Mouse (Mus musculus): ENCODE data around the gene Mad1l1. TPM values are rescaled to one million over a fixed set of nuclear protein-coding genes. Genes with fewer than 3 reads are reported as not detected.

The Mad1l1 gene
- total RNA-seq, 4 experiments from 2014 or later: 6.8 to 9.5 (median 7.5) TPM

DNA sequence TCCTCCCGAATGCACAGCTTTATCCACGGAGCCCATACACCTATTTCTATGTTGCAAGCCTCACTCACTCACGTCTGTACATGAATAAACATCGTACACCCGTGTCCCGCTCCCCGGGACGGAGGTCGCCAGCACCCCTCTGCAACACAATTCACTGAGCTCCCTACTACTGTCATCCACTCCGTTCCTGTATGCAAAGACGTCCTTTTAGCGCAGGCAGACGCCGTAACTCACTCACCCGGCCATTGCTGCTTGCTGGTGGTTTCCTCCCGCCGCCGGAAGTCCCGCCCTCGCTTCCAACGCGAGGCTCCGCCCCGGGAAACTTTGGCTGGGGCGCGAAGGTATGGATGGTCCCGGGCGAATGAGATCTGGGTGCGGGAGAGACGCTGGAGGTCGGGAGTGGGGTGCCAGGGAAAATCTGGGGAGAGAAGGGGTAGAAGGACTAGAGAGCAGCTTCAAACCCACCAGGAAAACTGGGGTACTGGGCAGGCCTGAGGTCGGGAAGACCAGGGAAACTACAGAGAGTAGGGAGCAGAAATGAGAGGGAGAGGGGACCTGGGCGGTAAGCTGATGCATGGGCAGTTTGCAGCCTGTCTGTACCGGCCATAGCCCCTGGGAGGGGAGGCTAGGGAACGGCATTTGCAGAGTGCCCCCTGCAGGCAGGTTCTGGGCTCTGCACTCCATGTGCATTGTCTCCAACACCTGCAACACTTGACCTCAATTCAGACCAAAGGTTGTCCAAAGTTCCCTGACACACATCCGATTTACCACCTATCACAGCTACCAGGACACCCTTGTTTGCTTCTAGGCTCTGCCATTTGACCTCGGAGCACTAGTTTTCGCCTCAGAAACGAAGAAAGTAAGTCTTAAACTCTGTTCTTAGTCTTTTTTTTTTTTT lies 10.5 kb upstream of the Mad1l1 start, which contains the start of gene Mrm2:
Mrm2 (minus strand) TSS at position 284 of the 898 bp plus-strand sequence.
- DNase-seq (ENCODE audit: low spot score in 2 of 2): peak; percentile 59 to 71

DNA sequence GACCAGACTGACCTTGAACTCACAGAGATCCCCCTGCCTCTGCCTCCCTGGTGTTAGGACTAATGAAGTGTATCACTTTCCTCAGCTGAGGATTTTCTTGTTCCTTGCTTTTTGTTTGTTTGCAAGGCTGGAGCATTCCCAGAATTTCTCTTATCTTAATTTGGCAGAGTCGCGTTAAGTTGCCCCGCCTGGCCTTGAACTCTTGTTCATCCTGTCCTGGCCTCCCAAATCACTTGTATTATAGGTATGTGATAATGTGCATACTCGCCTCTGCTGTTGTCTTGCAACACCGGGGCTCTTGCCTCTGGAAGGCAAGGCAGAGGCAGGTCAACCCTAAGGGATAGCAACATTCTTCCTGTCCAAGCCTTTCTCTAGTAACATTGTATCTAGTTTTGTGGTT lies 2.7 kb upstream of the Mad1l1 start:
- no peak for DNase-seq (ENCODE audit: low spot score in 2 of 2)

DNA sequence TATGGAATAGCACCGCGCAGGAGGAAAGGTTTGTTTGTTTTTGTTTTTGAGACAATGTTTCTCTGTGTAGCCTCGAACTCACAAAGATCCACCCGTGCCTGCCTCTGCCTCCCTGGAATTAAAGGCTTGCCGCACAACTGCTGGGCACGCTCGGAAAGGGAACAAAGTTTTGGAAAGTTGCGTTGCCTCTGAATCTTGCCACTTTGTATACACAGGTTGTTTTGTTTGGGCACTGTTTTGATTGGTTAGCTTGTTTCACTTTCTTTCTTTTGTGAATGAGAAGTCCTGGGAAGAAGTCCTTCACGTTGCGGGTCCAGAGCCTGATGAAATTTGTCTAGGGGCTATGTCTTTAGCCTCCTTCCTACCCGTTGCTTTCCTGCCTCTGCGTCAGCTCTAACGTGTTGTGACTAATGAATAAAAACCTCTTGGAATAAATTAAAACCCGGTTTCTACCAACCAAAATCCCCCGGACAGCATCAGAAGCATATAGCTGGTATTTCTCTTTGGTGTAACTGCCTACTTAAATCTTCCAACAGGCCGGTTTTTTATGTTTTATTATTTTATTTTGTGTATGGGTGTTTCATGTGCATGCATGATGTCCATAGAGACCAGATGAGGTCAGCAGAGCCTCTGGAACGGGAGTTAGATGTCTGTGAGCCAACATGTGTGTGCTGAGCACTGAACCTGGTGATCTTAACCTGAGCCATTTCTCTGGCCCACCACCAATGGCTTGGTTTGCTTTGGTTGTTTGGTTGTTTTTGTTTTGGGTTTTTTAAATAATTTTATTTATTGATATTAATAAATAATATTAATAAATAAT lies 614 bp upstream of the Mad1l1 start:
- no peak for DNase-seq (ENCODE audit: low spot score in 2 of 2)

DNA sequence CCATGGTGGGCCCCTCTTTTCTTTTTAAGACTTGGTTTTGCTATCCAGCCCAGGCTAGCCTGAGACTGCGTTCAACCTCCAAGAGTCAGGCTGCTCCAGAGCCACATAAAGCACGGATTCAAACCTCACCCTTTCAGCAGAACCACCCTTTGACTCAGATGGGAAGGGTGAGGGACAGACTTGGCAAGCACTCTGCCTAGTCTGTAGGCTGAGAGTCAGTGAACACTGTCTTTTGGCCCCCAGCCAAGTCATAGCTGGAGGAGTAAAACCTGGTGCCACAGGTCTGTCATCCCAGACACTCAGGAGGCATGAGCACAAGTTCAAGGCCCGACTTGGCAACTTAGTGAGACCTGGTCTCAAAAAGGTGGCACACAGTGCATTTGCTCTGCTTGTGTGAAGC lies 4.6 kb downstream of the Mad1l1 start:
- no peak for DNase-seq (ENCODE audit: low spot score in 2 of 2)

DNA sequence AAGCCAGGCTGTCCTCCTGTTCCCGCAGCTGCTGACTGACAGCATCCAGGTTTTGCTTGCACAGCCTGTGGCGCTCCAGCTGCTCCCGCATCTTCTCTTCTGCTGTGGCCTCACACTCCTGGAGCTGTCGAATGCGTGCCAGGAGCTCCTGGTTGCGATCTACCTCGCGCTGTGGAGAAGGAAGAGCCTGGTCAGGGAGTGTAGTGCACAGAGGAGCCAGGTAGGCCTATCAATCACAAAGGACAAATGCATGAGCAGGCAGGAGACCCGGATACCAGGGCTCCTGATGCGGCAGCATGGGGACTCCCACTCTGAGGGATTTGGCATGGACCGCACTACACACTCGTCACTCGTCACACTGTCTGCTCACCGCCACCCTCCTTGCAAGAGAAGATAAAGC lies 13.8 kb downstream of the Mad1l1 start:
- DNase-seq (ENCODE audit: low spot score in 2 of 2): no peak

DNA sequence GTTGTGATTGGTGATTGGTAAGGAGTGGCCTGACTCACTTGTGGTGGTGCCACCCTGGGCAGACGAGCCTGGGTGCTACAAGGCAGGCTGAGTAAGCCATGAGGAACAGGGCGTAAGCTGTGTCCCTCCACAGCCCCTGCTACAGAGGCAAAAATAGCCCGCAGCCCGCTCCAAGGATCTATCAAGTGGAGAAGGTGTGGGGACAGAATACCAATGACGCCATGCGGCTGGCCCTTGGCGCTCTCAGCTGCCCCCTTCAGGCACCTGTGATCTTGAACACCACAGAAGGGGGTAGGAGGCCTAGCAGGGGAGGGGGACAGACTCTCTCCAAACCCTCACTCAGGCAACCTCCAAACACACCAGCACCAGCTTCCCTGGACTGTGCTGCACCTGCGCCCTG lies 15.3 kb downstream of the Mad1l1 start:
- DNase-seq (ENCODE audit: low spot score in 2 of 2): peak in 1 of 2 experiments; percentile 28

DNA sequence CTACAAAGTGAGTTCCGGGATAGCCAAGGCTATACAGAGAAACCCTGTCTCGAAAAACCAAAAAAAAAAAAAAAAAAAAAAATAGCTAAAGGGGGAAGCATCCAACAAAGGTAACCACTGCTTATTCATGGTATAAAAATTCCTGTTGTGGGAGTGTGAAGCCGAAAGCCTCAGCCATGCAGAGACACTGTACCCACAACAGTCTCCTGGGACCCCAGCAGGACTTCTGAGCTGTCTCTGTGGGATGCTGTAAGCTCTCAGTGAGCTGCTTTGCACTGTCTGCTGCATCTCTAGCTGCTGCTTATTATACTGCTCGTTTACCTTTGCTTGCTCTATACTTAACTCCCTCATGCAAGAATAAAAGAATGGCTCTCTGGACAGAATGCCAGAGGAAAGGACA lies 23.1 kb downstream of the Mad1l1 start:
- no peak for DNase-seq (ENCODE audit: low spot score in 2 of 2)

DNA sequence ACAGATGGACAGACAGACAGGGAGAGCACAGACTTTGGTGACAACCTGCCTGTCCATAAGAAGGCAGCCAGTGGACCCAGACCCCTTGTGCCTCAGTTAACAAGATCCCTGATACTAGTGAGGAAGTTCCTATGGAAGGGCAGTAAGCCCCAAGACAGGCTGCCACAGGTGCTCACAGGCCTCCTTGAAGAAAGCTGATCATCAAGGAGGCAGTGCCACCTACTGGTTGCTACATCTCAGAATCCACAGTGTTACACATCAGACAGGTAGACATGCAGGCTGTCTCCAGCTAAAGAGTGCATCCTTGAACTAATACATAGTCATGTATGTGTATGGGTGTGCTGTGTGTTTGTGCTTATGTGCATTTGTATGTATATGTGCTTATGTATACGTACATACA lies 29.2 kb downstream of the Mad1l1 start:
- DNase-seq (ENCODE audit: low spot score in 2 of 2): peak; percentile 11 to 51

DNA sequence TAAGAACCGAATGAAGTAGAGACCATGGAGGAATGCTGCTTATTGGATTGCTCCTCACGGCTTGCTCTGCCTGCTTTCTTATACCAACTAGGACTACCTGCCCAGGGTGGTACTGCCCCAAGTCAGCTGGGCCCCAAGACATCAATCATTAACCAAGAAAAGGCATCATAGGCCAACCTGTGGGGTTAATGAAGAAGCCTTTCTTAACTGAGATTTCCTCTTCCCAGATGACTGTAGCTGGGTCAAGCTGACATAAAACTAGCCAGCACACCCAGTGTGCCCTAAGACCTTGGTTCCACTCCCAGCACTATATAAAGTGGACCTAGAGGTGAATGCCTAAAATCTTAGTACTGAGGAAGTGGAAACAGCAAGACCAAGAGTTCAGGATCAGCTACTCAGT lies 32.2 kb downstream of the Mad1l1 start:
- DNase-seq (ENCODE audit: low spot score in 2 of 2): no peak

DNA sequence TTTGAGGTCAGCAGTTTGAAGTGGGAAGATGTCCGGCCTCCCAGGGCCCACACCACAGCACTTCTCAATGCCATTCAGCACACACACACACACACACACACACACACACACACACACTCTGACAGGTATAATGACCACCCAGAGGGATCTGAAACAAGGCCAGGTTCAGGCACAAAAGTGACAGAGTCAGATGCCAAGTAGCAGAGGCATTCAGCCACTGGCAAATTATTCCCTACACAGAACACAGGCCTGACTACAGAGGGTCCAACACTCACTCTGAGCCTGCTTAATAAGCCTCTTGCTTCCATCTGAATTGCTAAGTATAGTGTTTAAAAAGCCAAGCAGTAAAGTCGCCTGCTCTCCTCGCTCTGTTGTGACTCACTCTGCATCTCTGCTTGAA lies 33.1 kb downstream of the Mad1l1 start:
- DNase-seq (ENCODE audit: low spot score in 2 of 2): no peak

DNA sequence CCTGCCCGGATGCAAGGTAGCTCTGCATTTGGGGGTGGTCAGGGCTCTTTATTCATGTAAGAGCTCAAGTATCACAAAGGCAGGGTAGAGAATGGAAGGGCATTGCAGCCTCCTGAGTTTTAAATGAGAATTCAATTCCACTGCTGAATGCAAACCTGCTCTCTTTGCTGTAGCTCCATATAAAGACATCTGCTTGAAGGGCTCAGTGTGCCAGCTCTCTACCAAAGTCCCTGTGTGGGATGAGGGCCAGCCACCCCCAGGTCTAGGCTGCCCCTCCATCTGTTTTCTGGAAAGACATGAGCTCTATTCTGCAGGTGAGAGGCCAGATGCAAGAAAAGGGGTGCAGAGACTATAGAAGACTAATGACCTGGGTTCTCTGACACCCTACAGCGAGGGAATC lies 36.6 kb downstream of the Mad1l1 start:
- no peak for DNase-seq (ENCODE audit: low spot score in 2 of 2)

DNA sequence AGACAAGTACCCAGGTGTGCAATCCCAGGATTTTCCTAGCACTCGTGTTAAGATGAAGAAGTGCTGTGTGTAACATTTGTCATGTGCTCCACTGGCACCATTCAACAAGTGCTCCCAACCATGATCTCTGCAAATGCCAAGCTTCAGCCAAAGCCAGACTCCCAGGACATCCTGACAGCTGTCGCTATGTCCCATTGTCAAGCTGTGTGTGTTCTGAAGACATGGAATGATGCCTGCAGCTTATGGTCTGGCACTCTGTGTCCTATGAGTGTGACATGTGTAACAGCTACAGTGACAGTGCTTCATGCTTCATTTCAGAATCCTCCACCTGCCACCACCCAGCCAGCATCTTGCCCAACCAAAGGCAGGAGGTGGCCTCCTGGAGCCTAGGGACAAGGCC lies 37.3 kb downstream of the Mad1l1 start:
- DNase-seq (ENCODE audit: low spot score in 2 of 2): no peak

DNA sequence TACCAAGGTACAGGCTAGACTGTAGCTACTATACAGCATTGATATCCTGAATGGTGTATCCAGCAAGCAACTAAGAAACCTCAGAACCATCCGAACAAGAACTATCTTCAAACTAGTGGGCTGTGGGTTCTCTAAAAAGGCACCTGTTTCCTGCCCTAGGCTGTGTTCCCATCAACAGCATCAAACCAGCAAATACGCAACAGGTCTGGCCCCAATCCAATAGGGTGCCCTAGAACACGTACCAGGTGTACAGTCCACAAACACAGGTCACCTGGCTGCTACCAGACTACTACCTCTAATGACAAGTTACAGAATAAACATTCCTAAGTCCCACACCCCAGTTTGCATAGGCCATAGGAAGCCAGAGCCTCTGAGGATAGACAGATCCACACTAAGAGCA lies 38.5 kb downstream of the Mad1l1 start:
- no peak for DNase-seq (ENCODE audit: low spot score in 2 of 2)

DNA sequence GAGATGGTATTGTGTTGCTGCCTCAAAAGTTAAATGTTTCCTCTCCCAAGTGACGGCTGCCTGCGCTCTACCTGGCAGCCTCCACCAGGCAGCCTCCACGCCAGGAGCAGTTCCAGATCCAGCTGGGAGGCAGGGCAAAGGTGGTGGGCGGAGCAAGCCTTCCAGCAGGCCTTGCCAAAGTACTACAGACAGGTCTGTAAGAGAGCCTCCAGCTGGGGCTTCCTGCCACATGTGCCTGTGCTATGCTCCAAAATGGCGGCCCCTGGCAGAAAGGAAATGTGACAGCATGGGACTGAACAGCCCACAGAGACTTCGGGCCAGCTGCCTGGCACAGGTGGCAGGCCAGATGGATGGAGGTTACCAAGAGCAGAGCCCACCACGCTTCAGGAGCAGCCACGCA lies 39.0 kb downstream of the Mad1l1 start:
- DNase-seq (ENCODE audit: low spot score in 2 of 2): no peak

DNA sequence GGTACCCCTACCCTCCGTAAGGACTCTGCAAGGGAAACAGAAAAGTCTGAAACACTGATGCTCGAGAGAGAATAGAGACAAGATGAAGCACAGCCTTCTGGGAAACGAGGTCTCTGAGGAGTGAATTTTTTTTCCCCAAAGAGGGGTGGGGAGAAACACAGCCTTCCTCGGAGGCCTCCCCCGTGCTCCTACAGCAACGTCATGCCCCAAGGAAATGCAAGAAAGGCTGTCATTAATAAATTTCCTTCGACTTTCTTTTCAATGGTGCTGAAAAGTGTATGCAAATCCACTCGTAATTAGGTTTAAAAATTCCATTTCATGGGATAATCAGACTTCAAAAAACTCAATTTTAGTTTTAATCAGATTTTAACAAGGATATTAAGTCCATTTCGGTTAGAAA lies 41.1 kb downstream of the Mad1l1 start:
- DNase-seq (ENCODE audit: low spot score in 2 of 2): no peak

DNA sequence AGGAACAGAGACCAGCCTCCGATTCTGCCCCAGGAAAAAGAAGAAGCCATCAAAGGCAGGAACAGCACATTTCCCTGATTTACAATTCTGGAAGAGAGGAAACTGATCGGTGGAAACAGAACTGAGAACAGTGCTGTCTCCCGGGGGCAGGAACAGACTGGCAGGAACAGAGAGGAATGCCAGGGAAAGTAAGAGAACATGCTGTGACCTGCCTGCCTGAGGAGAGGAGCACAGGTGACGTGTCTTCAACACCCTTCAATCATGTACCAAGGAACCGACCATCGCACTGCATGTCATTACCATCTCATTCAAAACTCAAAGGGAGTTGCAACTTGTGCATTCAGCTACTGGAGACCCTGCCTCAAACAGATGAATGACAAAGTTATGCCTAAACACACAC lies 44.6 kb downstream of the Mad1l1 start:
- no peak for DNase-seq (ENCODE audit: low spot score in 2 of 2)

DNA sequence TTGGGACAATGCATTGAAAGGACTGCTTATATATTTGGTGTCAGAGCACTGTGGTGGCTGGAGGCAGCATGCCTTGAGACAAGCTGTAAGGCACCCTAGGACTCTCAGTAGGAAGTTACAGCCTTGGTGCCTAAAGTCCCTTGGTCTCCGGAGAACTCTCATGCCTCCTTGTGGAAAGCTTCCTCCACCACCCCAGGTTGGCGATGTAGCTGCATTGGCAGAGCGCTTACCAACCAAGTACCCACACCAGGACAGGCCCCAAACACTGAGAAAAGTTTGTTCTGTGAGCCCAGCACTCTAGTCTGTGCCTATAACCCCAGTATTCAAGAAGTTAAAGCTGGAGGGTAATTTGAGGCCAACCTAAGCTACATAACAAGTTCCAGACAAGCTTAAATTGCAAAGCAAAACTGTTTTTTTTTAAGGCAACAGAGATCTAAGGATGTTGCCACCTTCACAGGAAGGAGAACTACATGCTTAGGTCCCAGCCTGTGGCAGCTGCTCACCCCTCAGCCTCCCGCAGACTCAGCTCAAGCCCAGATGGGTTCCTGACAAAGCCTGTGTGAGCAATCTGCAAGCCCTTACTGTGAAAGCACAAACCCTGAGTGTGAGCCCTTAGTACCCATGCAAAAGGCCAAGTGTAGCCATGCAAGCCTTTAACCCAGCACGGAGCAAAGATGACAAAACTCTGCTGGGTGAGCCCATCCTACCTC lies 50.2 kb downstream of the Mad1l1 start:
- DNase-seq (ENCODE audit: low spot score in 2 of 2): no peak

DNA sequence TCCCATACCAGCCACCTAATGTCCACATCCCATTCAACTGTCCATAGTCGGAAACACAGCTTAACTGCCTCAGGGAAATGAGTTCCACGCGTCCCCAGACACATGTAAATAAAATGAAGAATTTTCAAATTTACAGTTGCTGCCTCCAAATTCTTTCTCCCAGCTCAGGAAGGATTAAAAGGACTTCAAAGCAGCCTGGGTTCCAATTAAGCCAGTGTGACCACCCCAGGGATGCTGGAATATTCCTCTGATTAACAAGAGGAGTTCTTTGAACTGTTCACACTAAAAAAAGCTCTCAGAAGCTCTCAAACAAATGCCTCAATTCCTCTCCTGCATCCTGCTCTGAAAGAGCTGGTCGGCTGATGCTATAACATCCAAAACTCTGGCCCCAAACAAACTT lies 53.0 kb downstream of the Mad1l1 start:
- DNase-seq (ENCODE audit: low spot score in 2 of 2): no peak

DNA sequence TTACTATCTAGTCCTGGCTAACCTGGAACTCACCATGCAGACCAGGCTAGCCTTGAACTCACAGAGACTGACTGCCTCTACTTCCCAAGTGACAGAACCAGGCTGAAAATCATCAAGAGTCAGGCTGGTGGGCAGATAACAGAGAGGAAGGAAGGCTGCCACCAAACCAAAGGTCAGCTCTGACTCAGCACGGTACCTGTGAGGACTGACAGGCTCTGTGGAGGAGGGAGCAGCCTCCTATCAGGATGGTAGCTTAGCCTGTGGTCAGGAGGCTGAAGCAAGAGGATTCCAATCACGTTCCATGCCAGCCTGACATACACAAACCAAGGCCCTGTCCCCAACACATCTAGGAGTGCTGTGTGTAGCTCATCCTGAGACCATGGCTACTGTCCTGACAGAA lies 54.3 kb downstream of the Mad1l1 start:
- DNase-seq (ENCODE audit: low spot score in 2 of 2): no peak

DNA sequence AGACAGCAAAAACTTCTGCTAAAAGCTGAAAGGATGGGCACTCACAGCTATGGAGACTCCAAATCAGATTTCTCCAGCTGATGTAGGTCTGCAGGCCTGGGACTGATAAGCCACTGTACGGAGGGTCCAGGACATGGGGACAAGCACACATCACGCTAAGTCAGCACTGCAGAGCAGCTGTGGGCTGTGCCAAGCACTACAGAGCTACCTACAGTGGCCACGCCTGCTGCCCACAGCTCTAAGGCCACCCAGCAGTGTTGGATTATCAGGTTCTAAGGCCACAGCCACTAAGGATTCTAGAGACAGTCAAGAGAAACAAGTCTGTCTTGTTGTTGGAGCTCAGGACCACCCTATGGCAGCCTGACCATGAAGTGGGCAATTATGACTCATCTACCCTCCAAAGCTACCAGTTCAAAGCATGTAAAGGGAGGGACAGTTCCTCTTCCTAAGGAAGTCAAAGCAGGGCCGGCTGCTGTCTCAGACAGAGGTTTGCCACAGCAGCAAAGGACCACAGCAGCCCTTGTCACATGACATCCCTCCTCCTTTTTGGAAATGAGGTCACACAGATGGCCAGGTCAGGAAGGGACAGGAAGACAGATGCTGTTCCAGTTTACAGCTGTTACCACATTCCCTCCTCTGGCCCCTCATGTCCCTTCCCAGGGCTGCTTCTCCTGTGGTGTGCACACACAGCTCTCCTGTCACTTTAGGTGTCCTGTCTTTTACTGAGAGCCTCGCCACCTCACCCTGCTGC lies 56.4 kb downstream of the Mad1l1 start:
- no peak for DNase-seq (ENCODE audit: low spot score in 2 of 2)

All from gastrocnemius, adult 8-10 months (tissue).